Mouse (Mus musculus): ENCODE results near the gene Dmrta1. TPM values are rescaled to one million over a fixed set of nuclear protein-coding genes. Genes with fewer than 3 reads are reported as not detected.
"Not testable (repeated sequence)": the region's sequence is repeated elsewhere in the genome, so short reads cannot be mapped to it uniquely, and the experiment has no call there.

Gene Dmrta1
- 0.02 and 0.39 TPM in 2 replicates for total RNA-seq (2015)
- not detected in 2 replicates for total RNA-seq (2017)

DNA sequence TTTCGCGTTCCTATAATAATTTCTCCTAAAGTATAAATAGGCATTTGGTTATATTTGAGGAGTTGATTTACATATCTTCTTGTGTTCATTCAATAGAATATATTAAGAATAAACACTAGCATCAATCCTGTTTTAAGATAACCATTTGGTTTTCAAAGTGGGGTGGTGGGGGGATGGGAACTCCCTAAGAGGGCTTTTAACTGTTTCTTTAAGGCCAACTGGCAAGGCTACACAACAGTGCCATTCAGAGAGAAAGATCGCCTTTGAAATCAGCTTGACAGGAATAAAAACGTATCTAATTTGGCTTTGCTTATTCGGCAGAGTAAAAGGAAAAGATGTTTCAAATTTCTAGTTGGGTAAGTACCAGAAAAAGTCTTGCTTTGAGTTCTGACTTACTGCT is at the start of gene Dmrta1:
TSS of gene Dmrta1 (plus strand) at position 242 of the 400 bp plus-strand sequence.
- ATAC-seq (ENCODE audit: poor library complexity, severe bottlenecking): no peak

DNA sequence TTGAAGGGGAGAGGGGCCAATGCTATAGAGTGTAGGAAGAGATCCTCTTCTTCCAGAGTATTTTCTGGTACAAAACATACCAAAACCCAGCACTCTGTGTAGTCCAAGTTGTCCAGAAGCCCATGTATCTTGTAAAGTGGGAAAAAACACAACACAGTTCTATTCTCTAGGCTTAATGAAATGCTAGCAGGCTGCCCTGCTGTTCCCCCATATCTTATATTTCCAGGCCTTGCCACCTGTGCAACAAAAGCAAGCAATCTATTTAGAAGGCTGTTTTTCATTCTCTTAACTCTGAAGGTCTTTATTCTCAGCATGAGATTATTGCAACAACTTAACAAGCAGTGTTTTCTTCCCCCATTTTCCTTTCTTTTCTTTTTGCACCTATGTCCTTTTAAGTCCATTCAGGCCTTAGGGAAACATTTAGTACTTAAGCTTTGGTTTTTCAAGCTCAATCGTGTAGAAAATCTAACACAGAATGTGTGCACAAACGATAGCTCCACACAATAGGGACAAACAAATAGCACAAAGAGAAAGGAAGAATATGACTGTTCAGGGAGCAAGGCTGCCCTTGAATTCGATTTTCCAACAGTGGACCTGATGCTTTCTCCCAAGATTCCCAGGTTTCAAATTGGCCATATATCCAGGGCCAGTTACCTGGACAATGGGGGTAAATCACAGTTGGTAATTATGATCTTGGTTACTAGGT is 48.7 kb upstream of the Dmrta1 start:
- ATAC-seq (ENCODE audit: poor library complexity, severe bottlenecking): no peak

DNA sequence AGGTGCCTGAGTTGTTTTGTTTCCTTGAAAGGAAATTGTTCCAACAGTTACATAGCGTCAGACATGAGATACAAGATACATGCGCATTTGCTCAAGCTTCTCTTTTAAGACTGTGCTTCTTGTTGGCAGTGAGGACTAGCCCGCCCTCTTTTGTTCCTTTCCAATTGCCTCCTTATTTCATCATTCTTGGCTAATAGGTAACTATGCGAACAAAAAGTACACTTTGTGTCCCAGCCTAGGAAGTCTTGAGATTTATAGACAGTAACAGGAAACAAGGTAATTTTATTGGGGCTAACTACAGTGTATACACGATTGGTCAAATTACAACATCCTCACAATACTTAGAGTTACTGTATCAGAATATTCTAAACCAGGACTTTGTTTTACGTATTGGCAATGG is 47.7 kb upstream of the Dmrta1 start:
- ATAC-seq (ENCODE audit: poor library complexity, severe bottlenecking): no peak

DNA sequence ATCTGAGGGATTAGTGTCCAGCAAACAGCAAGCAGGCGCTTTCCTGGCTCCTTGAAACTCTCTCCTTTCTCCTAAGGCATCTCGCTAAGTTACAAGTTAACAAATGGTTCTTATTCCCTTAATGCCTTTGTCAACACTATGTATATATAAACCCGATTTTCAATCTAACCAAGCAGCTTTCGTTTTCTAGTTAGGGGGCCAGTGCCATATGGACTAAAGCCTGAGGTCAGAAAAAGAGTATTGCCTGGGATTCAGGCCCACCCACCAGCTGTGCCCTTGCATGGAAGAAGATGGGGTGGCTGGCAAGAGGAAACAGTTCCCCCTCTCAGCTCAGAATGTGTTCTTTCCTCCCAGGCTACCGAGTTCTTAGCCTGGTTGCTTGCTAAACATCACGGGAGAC is 40.6 kb upstream of the Dmrta1 start:
- no peak for ATAC-seq (ENCODE audit: poor library complexity, severe bottlenecking)

DNA sequence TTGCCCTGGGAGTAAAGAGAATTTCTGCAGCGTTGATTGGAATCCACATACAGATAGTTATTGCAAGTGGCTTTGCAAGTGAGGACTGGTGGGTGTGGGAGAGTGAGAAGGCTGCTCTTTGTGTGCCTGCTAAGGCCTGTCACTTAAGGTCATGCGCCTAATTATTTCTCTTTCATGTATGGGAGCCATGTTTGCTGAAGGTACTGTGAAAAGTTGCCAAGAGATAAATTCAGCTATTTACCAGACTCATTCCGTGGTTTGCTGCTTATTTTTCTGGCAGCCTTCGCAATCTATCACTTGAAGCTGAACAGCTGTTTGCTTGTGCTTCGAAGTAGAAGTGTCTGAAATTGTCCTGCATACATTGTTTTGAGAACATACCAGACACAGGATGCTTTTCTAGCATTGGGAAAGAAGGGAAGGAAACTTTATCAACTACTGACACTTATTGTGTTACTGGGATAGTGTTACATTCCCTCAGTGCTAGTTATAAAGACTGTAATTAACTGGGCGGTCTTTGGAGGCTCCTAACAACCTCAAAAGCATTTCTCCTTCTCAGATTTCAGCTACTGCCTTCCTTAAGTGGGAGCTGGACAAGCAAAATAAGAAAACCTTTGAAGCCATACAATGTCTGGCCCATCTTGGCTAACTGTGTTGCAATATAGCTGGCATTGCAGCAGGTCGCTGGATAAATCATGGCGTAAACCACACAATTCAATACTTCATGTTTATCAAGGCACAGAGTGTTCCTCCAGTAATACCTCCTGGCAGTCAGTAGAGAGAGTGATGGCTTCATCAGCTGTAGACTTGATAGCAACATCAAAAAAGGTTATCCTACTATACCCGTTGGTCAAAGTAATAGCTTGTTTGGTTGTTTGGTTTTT is 34.8 kb upstream of the Dmrta1 start:
- no peak for ATAC-seq (ENCODE audit: poor library complexity, severe bottlenecking)

DNA sequence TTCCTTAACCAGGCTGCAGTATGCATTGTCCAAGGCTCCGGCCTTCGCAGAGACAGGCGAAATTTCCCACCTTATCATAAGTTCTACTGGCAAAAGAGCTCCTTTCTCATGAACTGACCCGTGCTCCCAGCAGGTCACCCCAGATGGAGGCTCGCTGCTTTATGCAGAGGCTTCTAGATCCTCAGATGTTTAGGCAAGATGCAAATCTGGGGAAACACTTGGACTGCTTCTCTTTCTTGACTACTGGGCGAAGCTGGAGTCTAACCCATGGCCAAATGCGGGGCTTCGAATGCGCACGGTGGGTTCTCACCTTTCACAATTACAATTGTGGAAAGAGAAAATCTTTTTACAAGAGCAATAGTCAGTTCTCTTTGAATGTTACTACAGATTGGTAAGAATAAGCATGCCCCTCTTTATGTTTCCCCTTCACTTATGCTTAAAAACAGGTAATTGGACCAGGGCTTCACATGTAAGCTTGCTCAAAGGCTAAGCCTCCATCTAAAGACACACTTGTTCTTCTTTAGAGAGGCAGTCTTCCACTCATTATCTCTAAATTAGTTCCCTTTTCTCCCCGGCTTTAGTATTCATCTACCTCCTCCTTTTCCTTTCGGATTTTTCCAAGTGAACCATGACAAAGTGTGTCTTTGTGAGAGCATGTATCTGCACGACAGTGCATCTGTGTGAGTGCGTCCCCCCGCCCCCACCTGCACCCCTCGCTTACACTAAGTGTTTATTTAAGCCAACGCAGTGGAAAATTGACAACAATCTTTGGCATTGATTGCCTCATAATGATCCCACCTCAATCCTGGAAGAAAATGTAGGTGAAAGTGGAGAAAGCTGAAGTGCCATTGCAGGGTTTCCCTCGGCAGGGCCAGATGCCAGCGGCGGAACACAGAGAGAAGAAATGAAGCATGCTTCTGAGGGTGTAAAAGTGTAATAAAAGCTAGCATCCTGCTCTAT is 28.6 kb upstream of the Dmrta1 start:
- no peak for ATAC-seq (ENCODE audit: poor library complexity, severe bottlenecking)

DNA sequence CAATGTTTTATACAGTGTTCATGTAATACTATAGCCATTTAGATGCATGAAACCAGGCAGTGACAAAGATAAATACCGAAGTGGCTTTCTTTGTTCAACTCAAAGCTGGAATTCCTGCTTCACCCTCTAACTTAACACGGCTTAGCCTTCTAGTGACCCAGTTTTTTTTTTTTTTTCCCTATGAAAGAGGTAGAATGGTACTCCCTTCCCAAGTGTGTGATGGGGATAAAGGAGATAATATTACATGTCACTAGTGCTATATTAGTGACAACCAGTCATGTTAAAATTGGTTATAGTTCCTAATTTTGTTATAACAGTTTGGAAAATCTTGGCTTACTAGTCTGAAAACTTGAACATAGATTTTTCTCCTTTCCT is 27.9 kb upstream of the Dmrta1 start:
- no peak for ATAC-seq (ENCODE audit: poor library complexity, severe bottlenecking)

DNA sequence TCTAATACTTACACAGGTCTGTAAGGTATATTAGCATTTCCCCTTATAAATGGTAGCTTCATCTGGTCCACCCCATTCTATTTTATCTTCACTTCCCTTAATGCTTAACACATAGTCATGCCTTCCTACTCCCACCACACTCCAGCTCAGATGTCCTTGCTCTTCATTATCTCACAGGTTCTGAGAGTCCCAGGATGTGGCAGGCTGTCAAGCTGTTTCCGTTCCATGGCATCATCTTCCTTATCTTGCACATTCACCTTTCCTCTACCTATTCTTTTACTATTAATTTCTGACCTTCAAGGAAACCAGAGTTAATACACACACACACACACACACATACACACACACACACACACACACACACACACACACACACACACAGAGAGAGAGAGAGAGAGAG is 27.5 kb upstream of the Dmrta1 start:
- no peak for ATAC-seq (ENCODE audit: poor library complexity, severe bottlenecking)

DNA sequence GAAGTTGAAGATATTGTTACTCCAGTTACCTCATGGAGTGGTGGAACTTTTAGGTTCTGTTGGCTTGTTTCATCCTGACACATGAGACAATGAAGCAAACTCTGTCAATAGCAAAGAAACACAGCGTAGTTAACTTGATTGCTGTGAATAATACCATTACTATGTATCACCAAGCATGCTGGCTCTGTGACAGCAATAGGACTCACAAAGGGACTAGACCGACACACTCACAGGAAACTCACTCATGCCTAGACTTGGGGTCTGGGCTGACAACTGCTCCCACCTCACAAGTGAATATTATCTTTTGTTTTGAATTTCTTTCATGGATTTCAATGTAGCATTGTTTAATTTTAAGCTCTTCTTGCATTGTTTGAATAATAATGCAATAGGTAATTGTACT is 15.8 kb upstream of the Dmrta1 start:
- ATAC-seq (ENCODE audit: poor library complexity, severe bottlenecking): no peak

DNA sequence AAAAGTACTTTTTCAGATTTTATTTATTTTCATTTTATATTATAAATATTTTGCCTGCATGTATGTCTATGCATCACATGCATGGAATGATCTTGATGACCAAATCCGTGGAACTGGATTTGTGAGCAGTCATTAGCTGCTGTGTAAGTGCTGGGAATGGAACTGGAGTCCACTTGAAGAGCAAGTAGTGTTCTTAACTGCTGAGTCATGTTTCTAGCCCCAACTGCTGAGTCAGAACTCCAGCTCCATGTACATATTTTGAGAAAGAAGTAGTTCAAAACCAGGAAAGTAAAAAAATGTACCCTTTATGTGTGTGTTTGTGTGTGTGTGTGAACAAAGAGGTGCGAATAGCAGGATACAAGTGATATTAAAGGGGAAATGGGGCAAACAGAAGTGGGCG is 4.5 kb upstream of the Dmrta1 start:
- no peak for ATAC-seq (ENCODE audit: poor library complexity, severe bottlenecking)

DNA sequence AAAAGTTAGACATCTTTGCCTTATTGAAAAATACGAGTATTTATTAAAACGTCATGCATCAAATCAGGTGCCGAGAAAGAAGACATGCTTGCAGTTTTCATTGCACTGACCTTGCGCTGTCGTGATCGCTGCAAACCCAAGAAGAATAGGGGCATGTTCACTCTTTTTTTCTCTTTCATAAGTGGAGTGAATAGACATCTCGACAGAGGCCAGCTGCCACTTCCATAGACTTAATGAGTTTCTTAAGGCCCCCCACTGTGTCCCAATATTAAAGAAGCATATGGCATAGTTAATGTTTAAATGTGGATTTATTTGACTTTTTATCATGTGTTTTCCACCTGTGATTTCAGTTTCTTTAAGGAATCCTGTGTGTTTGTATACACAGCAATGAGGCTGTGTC is 1.3 kb upstream of the Dmrta1 start:
- ATAC-seq (ENCODE audit: poor library complexity, severe bottlenecking): no peak

DNA sequence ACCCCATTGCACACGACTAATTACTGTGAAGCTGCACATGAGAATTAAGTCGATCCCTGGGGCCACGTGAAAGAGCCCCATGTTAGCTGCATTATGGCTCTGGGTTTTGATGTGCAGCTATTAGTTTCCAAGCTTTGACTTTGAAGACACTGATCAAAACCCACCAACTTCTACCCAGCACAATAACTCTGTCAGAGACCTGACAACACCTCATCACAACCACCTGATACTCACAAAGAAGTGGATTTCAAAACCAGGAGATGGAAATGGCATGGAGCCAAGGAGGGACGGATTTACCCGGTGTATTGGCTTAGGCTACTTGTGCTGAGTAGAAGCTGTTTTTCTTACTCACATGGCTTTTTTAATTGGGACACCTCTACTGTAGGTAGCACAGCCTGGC is 523 bp upstream of the Dmrta1 start:
- no peak for ATAC-seq (ENCODE audit: poor library complexity, severe bottlenecking)

DNA sequence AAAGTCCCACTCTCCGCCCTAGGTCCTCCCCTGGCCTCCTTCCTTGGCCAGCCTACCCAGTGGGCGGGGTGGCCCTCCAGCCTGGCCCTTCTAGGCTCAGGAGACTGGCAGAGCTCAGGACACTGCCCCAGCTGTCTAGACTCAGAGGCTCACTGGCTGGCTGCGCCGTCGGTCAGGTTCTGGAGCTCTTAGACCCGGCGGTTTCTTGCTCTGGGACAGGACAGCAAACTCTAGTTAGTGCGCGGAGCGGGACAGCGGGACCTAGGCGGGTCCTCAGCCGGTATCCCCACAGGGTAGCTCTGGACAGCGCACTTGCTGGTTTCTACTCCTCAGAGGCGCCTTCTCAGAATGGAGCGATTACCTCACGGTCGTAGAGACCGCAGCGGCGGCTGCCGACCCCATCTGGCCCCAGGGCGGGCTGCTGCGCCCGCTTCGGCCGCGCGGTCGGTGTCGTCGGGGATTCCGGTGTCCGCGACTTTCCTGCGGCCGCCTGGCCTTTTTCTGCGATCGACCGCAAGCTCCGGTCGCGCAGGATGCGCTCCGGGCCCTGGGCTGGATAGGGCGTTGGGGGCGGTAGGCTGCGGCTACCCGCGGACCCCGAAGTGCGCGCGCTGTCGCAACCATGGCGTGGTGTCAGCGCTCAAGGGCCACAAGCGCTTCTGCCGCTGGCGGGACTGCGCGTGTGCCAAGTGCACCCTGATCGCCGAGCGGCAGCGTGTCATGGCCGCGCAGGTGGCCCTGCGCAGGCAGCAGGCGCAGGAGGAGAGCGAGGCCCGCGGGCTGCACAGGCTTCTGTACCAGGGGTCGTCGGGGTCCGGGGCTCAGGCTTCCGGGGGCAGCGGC is 8.9 kb downstream of the Dmrta1 start:
- peak; percentile 36 for ATAC-seq (ENCODE audit: poor library complexity, severe bottlenecking)

DNA sequence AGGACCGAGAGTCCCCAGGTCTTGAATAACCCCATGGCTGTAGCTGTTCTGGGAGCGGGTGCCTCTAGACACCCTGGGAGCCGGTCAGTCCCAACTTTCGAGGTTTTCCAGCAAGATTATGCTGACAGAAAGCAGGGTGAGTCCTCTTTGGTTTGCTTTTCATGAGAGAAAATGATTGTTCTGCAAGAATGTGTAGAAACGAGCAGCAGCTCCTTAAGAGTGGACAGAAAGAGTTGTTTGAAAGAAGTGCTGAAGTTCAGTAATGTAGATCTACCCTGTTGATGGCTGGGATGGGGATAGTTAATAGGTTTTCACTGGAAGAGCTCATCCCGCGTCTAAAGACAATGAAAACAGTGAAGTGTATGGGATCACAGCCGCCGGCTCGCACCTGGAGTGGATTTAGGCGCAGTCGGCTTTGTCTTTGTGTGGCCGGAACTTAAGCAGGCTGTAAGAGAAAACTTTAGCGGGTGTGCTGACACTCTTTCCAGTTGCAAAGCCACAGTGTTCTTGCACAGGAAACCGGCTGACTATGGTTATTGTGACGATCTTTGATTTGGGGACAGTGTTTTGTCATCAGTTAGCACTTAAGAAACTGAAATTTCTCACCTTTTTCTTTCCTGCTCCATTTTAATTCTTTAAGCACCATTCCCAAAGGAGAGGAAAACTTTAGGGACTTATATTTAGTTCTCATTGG is 9.7 kb downstream of the Dmrta1 start:
- ATAC-seq (ENCODE audit: poor library complexity, severe bottlenecking): peak; percentile 74

DNA sequence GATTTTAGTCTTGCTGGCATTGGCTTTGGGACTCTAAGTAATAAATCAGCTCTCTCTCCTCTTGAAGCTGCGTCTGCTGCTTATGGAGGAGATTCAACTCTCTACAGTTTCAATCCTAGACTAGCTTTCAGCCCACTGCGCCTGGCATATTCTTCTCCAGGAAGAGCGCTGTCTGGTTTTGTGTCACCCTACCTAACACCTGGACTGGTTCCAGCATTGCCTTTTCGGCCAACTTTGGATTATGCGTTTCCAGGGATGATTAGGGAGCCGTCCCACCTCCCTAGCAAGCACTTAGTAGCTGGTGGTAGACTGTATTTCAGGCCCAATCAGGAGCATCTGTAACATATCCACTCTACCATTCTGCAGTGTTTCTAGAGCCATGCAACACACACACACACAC is 12.7 kb downstream of the Dmrta1 start:
- no peak for ATAC-seq (ENCODE audit: poor library complexity, severe bottlenecking)

DNA sequence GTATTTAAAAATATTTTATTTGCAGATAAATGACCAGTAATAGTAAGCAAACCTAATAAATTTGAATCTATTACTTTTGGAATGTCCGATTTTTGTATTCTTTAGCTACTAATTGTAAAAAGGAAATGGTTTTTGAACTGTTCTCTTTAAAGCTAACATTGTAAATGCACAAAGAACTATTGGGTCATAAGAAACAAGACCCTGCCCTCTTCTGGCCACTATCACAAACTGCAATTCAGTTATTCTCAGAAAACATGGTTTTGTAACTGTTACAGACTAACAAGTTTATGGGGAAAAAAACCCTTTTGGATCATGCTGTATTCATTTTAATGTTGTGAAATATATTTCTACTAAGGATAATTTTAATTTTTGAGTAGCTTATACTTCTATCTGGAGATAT is 13.5 kb downstream of the Dmrta1 start:
- ATAC-seq (ENCODE audit: poor library complexity, severe bottlenecking): no peak

DNA sequence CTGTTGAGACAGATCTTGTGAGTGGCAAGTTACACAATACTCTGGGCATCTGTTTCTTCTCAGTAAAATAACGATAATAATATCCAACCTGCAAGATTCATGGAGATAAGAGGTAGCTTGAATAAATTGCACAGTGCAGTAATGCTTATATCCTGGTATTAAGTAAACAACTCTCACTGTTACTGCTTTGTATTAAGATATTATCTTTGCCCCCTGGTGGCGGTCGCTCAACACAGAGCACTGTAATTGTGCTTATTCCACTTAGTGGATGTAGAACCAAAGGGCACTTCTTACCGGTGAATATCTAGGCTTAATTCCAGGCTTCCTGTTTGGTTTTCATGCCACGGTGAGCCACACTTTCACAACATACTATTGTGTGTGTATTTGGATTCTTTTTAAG is 16.4 kb downstream of the Dmrta1 start:
- no peak for ATAC-seq (ENCODE audit: poor library complexity, severe bottlenecking)

DNA sequence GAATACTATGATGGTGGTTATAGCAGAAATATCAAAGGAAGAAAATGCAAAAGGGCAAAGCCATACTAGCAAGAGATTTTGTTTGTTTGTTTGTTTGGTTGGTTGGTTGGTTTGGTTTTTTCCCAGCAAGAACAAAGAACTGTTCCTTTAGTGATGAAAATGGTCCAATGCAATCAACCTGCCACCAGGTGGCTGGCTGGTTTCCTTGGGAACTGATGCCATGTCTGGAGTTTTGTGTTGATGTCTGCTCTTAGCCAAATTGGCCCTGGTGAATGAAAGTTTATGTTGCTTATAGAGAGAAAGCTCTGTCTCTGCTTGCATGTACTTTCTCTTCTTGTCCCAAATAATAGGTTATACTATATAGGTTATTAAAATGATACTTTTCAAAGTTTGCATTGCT is 18.7 kb downstream of the Dmrta1 start:
- no peak for ATAC-seq (ENCODE audit: poor library complexity, severe bottlenecking)

DNA sequence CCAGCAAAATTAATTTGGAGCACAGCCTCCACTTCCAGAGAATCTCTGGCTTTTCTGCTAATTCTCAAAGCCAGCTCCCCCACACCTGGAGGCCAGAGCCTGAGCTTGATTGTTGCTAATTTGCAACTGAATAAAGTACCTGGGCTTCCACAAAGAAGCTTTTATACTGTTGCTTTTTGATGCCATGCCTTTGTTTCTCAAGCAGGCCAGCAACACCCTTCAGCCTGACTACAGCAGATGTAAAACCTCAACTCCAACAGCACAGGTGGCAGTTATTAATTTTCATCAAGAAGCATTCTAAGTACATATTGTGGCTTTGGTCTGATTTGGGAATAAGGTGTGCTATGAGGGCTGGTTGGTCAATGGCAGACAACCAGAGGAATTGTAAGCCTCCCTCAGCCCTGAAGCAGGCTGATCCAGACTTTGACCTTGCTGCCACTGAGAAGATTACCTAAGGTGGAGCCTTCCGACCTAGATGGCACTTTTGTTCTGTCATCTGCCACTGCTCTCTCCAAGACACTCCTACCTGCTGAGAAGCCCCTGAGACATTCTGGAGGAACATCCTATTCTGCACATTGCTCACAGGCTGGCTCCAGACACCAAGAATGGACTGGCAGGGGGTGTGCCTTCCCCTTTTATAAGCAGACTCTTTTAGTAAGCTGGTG is 44.4 kb downstream of the Dmrta1 start:
- not testable (repeated sequence) for ATAC-seq (ENCODE audit: poor library complexity, severe bottlenecking)

All from megakaryocyte, adult 5-6 weeks (primary cell).